Mouse (Mus musculus) embryo, embryonic 11 days (tissue): ENCODE data around the gene Gm49486.
A peak's percentile ranks its signal among the peaks of the same experiment; 100 is the strongest.

Experiments used
- DNase-seq: peaks from one replicate; pipeline ENCODE4 v3.0.0-alpha.2; 2015

Gene Gm49486

DNA sequence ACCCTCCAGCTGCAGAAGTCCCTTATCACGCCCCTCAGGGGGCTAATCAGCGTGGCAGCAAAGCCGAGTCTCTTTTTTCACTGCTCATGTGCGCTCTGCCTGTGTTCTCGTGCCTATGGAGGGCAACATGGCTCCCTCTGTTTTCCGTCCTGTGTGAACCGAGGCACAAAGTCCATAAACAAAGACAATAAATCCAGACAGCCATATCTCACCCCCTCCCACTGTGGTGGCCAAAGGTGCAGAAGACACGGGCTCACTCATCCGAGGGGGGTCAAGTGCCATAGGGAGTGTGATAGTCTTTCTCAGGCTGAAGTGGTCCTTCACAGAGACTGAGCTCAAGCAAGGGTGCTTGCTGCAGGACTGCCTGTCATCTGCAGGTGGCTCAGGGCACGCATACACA, 43.8 kb downstream of the Gm49486 start:
- no peak for DNase-seq

- DNase-seq, result no peak
These were observed 48.5 kb downstream of the Gm49486 start for GRCm38 (mm10) chr15:79277728-79278127.

GRCm38 (mm10) chr15:79280209-79280608, 51.0 kb downstream of the Gm49486 start:
- peak; percentile 31 for DNase-seq

GRCm38 (mm10) chr15:79280850-79281249, 51.7 kb downstream of the Gm49486 start:
- no peak for DNase-seq

- peak; percentile 33 for DNase-seq
These were observed 52.2 kb downstream of the Gm49486 start for GRCm38 (mm10) chr15:79281389-79281788.

- no peak for DNase-seq
These were observed 53.2 kb downstream of the Gm49486 start for GRCm38 (mm10) chr15:79282434-79282833.

DNA sequence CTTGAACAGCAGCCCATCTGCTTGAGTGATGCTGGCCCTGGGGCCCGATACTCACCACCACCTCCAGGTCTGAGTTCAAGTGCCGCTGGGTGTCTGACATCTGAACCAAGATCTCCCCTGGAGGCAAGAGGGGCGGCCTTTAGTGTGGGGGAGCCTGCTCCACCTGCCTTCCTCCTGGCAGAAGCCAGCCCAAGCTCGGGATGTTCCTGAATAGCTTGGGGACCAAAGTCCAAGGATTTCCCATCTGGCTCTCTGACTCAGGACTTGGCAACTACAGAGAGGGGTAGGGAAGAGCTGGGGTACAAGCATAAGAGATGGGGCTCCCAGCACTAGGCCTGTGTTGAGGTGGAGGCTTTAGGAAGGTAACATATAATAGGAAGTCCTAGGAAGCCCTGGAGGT, 54.2 kb downstream of the Gm49486 start:
- DNase-seq, result no peak

DNA sequence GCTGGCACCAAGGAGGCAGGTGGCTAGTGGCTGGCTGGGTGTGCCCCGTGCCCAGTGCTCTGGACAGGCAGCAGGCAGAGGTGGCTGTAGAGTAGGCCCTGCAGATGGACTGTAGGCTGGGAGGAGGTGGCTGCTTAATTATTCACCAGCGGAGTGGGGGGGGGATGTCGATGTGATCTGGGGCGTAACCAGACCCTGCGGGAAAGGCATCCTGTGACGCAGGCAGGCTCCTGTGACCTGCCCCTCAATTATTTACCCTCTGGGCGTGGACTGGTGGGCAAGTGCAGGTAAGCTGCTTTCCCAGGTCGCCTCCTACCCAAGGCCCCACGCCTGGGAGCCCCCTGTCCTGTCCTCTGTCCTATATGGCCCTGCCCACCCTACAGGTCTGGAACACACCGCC, 56.2 kb downstream of the Gm49486 start, which contains the start of gene Baiap2l2:
Gene Baiap2l2, minus strand, starts transcription at position 139 of the 400 bp plus-strand sequence.
- no peak for DNase-seq

GRCm38 (mm10) chr15:79286141-79286540, 57.0 kb downstream of the Gm49486 start:
- DNase-seq, result no peak

- no peak for DNase-seq
These were observed 57.9 kb downstream of the Gm49486 start for GRCm38 (mm10) chr15:79287091-79287490.

DNA sequence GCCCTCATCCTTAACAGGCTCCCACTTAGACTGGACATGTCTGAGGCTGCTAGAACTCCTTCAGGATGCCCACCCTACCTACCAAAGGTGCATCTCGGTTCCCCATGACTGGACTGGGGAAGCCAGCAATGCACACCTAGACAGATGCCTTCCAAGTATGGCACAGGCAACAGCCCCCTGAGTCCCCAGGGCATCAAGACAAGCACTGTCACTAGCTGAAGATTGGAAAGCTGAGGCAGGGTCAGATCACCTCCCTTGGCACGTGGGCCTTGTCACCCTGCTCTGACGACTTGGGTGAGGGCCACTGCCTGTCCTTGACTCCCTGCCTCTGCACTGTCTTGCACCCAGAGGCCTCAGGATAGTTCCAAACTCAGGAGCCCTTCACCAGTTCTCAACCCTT, 59.2 kb downstream of the Gm49486 start:
- no peak for DNase-seq

- DNase-seq, result no peak
These were observed 60.2 kb downstream of the Gm49486 start for GRCm38 (mm10) chr15:79289441-79289840.

GRCm38 (mm10) chr15:79290340-79290739, 61.1 kb downstream of the Gm49486 start:
- no peak for DNase-seq

DNA sequence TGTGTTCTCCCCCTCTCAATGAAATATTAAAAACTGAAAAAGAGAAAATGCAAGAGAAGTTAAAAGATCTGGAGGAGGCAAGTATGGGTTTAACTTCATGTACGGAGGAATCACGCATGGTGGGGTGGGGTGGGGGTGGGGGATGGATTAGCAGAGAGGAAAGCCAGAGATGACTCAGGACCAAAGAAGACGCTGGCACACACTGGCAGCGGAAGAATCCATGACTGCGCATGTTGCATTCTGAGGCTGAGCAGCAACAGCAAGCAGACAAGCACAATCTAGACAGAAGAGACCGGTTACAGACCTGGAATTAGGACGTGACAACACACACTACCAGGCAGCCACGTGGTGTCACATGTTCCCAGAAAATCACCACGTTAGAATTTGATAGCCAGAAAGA, 63.6 kb downstream of the Gm49486 start:
- DNase-seq, result no peak

DNA sequence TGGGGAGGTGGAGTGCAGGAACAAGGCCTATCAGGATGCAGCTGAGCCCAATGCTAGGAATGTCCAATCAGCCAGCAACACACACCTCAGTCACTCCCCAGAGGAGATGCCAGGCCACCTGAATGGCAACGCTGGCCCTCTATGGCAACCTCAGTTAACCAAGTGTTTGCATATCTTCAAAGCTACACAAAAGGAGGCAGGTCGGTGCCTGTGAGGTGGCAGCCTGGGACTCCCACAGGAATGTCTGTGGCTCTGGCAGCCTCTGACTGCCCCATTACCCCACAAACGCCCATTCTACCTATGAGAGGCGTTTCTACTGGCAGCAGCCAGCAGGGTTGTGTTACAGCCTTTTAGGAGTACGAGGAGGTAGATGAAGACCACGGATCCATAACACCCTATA, 69.4 kb downstream of the Gm49486 start:
- DNase-seq, result no peak

- DNase-seq, result no peak
These were observed 70.5 kb downstream of the Gm49486 start for GRCm38 (mm10) chr15:79299563-79300155.

DNA sequence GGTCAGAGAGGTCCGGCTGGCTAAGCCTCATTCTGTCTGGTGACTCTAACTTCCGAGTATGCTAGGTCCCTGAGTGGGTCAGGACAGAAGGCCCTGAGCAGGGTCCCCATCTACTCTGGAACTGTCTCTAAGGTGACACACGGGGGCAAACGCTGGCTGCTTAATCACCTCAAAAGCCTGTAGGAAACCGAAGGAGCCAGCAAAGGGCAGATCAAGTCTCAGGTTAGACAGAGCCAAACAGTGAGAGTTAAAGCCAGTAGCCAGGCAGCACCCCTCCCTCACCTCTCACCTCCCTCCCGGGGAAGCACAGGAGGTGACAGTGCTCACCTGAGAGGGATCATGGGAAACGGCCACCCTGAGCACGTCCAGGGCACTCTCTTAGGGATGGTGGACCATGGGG, 74.5 kb downstream of the Gm49486 start:
- DNase-seq, result no peak

DNA sequence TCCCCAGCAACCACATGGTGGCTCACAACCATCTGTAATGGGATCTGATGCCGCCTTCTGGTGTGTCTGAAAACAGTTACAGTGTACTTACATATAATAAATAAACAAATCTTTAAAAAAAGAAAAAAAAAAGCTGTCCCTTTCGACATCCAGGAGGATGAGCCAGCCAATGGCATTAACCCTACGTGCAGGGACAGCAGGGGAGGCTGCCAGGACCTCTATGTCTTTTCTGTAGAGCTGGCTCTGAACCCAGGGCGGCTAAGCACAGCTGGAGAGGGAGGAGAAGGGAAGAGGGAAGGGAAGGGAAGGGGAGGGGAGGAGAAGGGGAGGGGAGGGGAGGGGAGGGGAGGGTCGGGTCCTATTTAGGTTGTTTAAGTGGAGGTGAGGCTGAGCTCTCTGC, 75.6 kb downstream of the Gm49486 start:
- no peak for DNase-seq

GRCm38 (mm10) chr15:79306043-79306637, 76.9 kb downstream of the Gm49486 start:
- DNase-seq, result no peak
